Mouse (Mus musculus) fibroblast of lung, adult 2 months (primary cell): ENCODE data around the gene Crispld2.

Experiments used
- DNase-seq: peaks from one replicate; pipeline ENCODE4 v3.0.0-alpha.2; 2011; ENCODE audit warnings: low read depth

Crispld2 gene

GRCm38 (mm10) chr8:119992249-119992648 is at the start of gene Crispld2:
Gene Crispld2 (plus strand): TSS chr8:119992438.
- DNase-seq = no peak

GRCm38 (mm10) chr8:119943616-119944015 is 48.6 kb upstream of the Crispld2 start:
- no peak for DNase-seq

- peak; percentile 48 for DNase-seq
These were observed 48.0 kb upstream of the Crispld2 start for GRCm38 (mm10) chr8:119944096-119944811.

- DNase-seq = no peak
These were observed 45.8 kb upstream of the Crispld2 start for GRCm38 (mm10) chr8:119946326-119946865.

- no peak for DNase-seq
These were observed 44.6 kb upstream of the Crispld2 start for GRCm38 (mm10) chr8:119947653-119948052.

GRCm38 (mm10) chr8:119948340-119948739 is 43.9 kb upstream of the Crispld2 start:
- DNase-seq = peak; percentile 53

- no peak for DNase-seq
These were observed 40.0 kb upstream of the Crispld2 start for GRCm38 (mm10) chr8:119952282-119952681.

GRCm38 (mm10) chr8:119952747-119953146 is 39.5 kb upstream of the Crispld2 start:
- no peak for DNase-seq

- no peak for DNase-seq
These were observed 36.9 kb upstream of the Crispld2 start for GRCm38 (mm10) chr8:119955333-119955732.

- no peak for DNase-seq
These were observed 34.2 kb upstream of the Crispld2 start for GRCm38 (mm10) chr8:119958076-119958475.

- DNase-seq = peak; percentile 78
These were observed 31.6 kb upstream of the Crispld2 start for GRCm38 (mm10) chr8:119960531-119961104.

GRCm38 (mm10) chr8:119964859-119965258 is 27.4 kb upstream of the Crispld2 start:
- no peak for DNase-seq

- no peak for DNase-seq
These were observed 24.8 kb upstream of the Crispld2 start for GRCm38 (mm10) chr8:119967435-119967834.

GRCm38 (mm10) chr8:119970169-119970568 is 22.1 kb upstream of the Crispld2 start:
- DNase-seq = peak; percentile 62

- DNase-seq = no peak
These were observed 19.7 kb upstream of the Crispld2 start for GRCm38 (mm10) chr8:119972558-119972957.

- no peak for DNase-seq
These were observed 13.4 kb upstream of the Crispld2 start for GRCm38 (mm10) chr8:119978770-119979381.

- no peak for DNase-seq
These were observed 11.0 kb upstream of the Crispld2 start for GRCm38 (mm10) chr8:119981253-119981652.

GRCm38 (mm10) chr8:119984085-119984484 is 8.2 kb upstream of the Crispld2 start:
- DNase-seq = no peak

GRCm38 (mm10) chr8:119986174-119986573 is 6.1 kb upstream of the Crispld2 start:
- no peak for DNase-seq

GRCm38 (mm10) chr8:119988087-119988486 is 4.2 kb upstream of the Crispld2 start:
- DNase-seq = no peak

GRCm38 (mm10) chr8:119994114-119994513 is 1.9 kb downstream of the Crispld2 start:
- DNase-seq = no peak

GRCm38 (mm10) chr8:119994556-119994955 is 2.3 kb downstream of the Crispld2 start:
- no peak for DNase-seq

- DNase-seq = no peak
These were observed 5.0 kb downstream of the Crispld2 start for GRCm38 (mm10) chr8:119997266-119997665.
